Mouse (Mus musculus) thymus, postnatal 36 days (tissue): Measurements from ENCODE around the gene Slc25a25.

Source experiments
- DNase-seq, 2 experiments: peaks; one replicate each; pipeline ENCODE4 v3.0.0; 2022; ENCODE audit warnings: mixed read lengths in 2 of 2

Slc25a25 gene

DNA sequence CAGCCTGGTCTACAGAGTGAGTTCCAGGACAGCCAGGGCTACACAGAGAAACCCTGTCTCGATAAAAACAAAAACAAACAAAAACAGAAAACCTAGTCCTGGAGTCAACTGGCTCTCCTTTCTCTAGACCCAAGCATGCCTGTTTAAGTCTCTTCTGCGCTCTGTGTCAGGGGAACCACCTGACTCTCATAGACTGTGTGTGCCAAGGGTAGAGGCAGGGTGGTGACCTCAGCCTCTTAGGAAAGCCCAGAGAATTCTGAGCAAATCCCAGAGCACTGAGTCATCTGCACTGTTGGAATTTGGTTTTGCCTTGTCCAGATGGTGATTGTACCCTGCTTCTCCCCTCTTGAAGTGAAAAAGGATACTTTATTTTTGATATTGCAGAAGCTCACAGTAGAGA, 7.1 kb upstream of the Slc25a25 start:
- DNase-seq: no peak

DNA sequence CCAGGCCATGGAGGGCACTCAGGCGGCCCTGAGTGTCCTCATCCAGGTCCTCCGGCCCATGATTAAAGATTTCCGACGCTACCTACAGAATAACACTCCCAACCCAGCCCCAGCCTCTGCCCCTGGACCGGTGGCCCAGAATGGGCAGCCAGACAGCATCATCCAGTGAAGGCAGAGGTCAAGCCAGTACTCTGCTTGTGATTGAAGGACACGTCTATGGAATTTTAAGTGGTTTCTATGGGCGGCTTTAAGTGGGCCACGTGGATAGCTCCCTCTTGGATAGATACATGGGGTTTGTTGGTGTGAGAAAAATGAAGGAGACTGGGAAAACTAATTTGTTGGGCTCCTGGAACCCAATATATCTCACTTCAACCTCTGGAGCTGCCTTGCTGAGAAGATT, 3.9 kb upstream of the Slc25a25 start:
- DNase-seq: no peak

DNA sequence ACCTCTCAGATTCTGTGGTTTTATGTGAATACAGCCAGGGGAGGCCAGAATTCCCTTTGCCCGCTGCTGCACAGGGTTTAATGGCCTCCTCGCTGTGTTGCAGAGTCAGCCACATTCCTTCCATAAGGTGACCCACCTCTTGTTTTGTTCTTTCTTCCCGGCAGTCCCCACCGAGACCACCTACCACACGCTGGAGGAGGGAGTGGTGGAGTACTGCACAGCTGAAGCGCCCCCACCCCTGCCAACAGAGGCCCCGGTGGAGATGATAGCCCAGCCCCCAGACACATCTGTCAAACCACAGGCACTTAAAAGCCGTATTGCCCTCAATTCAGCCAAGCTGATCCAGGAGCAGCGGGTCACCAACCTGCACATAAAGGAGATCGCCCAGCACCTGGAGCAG, 3.4 kb upstream of the Slc25a25 start:
- peak in 1 of 2 experiments; percentile 39 for DNase-seq

GRCm38 (mm10) chr2:32453641-32454303, 2.5 kb upstream of the Slc25a25 start:
- no peak for DNase-seq

GRCm38 (mm10) chr2:32452441-32452971, 1.3 kb upstream of the Slc25a25 start:
- peak in 1 of 2 experiments; percentile 54 for DNase-seq

DNA sequence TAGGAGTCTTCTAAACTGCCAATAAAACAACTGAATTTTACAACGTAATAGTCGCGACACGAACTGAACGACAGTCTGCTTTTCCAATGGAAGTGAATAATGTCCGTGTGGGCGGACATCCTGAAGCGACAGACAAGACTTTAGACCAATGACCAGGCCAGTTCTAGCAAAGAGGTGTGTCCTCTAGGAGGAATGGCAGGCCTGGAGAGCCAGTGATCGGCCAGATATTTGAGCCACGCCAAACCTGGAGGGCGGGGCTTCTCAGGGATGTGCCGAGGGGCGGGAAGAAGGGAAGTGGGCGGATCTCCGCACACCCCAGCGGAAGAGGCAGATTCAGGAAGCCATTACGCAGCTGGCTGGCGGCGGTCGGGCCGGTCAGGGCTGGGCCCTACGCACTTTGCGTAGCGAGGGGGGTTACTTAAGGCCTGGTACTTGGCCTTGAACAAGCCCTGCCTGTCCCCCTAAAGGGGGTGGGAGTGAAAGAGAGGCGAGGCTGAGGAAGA, 676 bp upstream of the Slc25a25 start:
- DNase-seq: peak; percentile 96 to 98

DNA sequence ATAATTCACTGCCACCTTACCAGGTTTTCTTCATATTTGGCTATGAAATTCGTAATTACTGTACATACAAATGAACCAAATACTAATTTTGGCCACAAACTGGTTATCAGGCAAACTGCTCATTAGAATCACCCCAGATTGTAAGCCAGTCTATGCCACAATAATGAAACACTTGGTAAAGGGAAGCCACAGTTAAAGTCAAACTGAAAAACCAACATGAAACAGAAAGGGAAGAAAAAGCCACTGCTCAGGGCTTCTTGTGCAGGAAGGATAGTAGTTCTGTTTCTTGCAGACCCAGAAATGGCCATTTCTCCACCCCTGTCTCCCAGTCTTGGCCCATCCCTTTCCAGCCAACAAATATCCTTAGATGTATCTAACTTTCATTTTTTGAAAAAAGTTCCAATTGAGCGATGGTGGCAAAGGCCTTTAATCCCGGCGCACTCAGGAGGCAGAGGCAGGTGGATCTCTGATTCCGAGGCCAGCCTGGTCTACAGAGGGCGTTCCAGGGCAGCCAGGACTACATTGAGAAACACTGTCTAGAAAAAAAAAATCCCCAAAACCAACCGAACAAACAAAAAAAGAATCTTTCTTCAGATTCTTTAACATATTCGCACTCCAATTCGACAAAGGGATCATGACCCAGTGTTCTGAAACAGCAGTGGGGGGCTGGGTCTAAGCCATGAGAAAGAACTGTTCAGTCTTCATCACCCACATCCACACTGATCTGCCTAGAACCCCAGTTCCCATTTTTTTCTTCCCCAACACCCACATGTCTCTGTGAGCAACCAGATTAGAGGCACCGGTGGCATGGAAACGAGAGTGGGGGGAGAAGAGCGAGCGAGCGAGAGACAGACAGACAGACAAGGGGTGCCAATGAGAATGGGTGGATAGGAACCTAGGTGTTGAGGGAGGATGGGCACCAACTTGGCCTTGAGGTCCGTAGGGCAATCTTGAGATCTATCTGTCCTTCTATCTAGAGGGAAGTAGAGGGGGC, 1.2 kb downstream of the Slc25a25 start, which contains the start of gene Naif1:
Gene Naif1 (plus strand): TSS at position 697 of the 994 bp plus-strand sequence.
- peak in 1 of 2 experiments; percentile 25 for DNase-seq

DNA sequence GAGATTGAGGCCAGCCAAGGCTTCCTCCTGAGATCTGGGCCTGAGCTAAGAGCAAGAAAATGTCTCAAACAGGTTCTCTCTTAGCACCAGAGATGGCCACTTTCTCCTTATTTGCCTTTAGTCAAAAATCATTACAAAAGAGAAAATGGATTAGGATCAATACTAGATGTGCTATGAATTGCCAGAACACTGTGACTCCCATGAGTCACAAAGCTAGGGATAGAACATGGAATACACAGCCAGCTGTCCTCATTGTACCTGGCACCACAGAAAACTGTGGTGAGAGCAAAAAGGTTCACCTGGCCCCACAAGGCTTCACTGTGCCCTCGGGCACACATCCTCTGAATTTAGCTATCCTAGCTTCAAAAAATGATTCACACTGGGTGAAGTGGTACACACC, 2.8 kb downstream of the Slc25a25 start:
- no peak for DNase-seq

- peak; percentile 66 to 76 for DNase-seq
Observed at GRCm38 (mm10) chr2:32447264-32447936, 3.8 kb downstream of the Slc25a25 start.

GRCm38 (mm10) chr2:32445535-32445934, 5.7 kb downstream of the Slc25a25 start:
- DNase-seq: no peak

GRCm38 (mm10) chr2:32441550-32441949, 9.7 kb downstream of the Slc25a25 start:
- no peak for DNase-seq

- no peak for DNase-seq
Observed at GRCm38 (mm10) chr2:32440632-32441031, 10.6 kb downstream of the Slc25a25 start.

GRCm38 (mm10) chr2:32440164-32440563, 11.1 kb downstream of the Slc25a25 start:
- DNase-seq: no peak

GRCm38 (mm10) chr2:32439177-32439576, 12.1 kb downstream of the Slc25a25 start:
- DNase-seq: no peak

DNA sequence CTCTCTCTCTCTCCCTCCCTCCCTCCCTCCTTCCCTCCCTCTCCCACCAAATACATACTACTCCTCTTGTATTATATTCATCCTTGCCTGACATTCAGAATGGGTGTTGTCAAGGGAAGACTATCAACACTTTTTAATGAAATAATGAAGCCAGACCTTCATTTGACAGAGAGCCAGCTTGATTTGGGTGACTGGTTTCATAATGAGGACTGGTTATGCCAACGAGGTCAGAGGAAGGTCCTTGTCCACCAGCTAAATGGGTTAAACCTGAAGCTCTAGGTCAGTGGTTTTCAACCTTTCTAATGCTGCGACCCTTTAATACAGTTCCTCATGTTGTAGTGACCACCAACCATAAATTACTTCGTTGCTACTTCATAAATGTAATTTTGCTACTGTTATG, 12.5 kb downstream of the Slc25a25 start:
- DNase-seq: no peak

DNA sequence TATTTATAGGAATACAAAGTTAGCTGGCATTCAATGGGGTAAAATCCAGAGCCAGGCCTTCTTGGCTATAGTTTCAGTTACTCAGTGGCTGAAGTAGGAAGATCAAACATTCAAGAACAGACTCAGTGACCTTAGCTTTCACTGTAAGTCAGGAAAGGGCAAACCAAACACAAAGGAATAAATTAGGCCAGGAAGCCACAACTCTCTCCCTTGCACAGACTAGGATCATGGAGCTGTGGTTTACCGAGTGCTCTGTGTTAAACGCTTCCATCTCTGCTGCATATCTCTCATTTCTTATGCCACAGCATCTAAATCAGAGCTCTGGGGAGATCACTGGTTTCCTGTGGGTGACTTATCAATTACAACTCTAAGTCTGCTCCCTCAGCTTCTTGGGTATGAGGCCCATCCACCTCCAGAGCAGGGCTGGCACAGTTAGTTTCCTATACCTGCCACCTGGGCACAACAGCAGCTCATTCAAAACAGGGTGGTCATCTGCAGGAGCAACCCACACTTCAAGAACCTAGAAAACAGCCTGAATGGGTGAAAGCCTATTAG, 13.6 kb downstream of the Slc25a25 start:
- no peak for DNase-seq

DNA sequence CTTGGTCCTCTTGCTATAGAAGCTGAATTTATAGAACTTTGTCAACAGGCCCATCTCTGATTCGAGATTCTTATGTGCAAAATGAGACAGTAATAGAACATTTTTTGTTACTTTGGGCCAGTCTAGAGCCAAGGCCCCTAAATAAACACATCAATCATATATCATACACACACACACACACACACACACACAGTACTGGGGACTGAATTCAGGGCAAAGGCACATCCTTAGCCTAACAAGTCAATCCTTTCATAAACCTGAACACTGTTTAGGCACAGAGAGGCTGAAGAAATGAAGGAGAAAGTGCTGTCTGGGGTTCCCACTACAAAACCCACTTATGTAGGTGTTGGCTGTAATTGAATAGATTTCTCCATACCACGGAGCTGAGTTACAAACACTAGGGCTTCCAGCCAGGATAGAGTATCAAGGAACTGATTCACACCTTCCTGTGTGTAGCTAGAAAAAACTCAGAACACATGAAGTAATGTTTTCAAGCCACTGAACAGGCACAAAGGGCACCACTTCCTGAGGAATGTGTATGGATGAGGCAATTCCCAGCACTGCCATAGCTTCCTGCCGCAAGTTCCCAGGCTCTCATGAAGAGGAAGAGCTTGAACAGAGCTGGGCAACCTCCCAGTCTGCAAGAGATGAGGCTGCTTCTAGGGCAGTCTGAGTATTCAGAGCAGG, 14.4 kb downstream of the Slc25a25 start:
- DNase-seq: no peak

DNA sequence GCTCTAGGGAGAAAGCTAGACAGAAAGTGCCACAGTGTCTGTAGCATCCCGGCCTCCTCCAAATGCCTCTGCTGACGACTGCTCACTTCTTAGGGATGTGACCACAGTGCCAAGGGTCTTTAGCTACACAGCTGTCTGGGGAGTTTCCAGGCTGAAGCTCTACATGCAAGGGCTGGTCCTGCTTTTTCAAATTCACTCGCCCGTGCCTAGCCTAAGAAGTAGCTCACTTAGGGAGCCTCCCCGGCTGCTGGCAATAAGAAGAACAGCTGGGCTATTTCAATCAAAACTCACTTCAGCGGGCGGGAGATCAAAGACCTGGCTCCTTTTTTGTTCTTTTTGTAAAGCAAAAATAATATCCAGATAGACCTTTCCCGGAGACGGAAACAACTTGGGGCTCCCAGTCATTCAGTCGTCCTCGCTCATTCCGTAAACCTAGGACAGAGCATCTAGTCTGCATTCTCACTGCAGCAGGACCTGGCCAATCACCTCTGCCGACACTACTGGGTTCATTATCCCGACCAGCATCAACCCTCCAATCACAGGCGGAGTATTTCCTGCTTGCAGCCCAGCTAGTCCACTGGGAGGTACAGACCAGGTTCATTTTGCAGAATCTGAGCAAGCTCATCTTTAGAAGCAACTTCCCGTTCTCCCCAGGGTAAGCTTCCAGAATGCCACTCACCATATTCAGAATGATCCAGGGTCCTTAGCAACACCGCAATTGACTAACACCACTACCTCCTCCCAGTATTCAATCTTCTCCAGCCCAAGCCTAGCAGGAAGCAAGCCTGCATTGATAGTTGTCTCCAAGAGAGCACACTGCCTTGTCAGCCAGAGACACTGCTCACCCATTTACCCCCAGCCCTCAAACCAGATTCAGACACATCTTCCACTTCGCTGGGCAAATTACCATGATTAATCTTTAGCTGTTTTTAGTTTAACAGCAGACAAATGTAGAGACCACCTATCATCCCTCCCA, 20.3 kb downstream of the Slc25a25 start:
- no peak for DNase-seq

DNA sequence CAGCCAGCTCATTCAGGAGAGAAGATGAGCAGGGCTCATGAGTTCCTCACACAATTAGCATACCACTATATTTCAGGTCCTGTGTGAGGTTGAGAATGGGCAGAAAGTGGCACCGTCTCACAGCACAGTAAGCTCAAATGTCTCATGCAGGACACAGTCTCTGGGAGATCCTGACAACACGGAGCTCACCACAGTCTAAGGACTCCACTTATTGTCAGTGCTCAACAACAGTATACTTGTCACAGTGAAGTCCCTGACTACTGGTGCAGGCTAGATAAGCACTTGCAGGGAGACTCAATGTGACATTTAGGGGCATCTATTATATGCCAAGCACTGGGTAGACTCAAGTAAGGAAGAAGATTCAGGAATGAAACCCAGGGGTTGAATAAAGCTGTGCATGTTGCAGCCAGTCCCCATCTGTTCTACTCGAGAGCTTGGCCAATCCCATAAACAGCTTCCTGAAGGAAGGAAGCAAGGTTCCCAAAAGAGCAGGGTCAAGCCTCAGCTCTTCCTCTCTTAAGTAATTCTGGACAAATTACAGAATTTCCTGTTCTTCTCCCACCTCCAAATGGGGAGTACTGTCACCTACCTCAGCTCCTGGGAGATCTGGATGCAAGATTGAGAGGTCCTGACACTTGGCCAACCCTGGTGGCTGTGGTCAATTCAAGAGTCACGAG, 21.9 kb downstream of the Slc25a25 start:
- DNase-seq: no peak

DNA sequence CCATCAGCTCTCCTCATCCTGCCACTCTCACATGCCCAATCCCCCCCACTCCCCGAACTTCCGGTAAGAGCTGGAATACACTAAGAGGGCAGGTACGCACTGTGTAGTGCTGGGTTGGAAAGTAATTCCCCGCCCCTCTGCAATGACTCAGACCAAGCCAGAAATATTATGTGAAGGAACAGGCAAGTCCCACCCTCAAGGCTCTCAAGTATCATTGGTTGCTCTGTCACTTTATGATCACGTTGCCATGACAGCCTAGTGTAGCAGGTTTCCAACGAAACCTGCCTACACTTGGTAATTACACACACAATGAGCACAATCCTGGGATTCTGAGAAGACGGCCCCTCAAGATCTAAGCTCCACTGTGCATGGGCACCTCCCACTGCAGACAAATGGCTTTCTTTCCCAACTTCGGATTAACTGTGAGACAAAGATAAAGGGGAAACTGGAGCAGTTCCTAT, 23.0 kb downstream of the Slc25a25 start:
- no peak for DNase-seq
